Mouse (Mus musculus): ENCODE data around the gene Myof. TPM values are rescaled to one million over a fixed set of nuclear protein-coding genes. Genes with fewer than 3 reads are reported as not detected.

The Myof gene
- polyA plus RNA-seq, 1 experiment, result 1.7 TPM

GRCm38 (mm10) chr19:38042261-38042722 lies 1.1 kb downstream of the Myof start:
- Histone ChIP-seq H3K36me3 (ENCODE audit: control insufficient read depth, insufficient read depth, low read length) (no peaks in the 10 kb centered on the region), H3K4me3 (ENCODE audit: control insufficient read depth, low read depth, low read length) (peak overlapping the region; percentile 28; the same call in 1 of the 2 replicates)

DNA sequence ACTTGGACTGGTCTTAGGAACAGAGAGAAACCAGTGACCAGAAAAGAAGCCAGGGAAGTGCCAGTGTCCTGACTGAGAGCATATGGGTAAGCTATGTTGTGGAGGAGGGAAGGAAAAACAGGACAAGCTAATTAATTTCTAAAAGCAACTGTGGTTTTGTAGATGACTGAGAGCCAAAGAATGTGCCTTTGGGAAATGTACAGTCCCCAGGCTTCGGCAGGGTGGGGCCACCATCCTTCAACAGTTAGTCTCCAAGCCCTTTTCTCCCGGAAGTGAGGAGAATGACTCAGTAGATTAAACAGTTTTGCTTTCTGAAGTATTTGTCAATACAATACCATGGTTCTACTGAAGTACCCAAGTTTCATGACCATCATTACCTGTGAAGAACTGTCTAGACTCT lies 5.1 kb downstream of the Myof start:
- H3K36me3 ChIP-seq (ENCODE audit: control insufficient read depth, insufficient read depth, low read length), result no peaks in the 10 kb centered on the region
- TF ChIP-seq CTCF (IDR thresholded peaks at IDR 0.05; ENCODE audit: control insufficient read depth, insufficient read depth, insufficient replicate concordance, low read depth, low read length) (no peak), POLR2A (IDR thresholded peaks at IDR 0.05; ENCODE audit: control insufficient read depth, low read depth, low read length) (no peak)
- no peak overlapping the region for H3K4me3 ChIP-seq (ENCODE audit: control insufficient read depth, low read depth, low read length)
- peaks cover 3% of the 10 kb centered on the region for H3K4me1 ChIP-seq (ENCODE audit: control insufficient read depth, insufficient read depth, low read length)
- no peaks in the 10 kb centered on the region for H3K27me3 ChIP-seq (ENCODE audit: control insufficient read depth, insufficient read depth, low read length)
- H3K27ac ChIP-seq (ENCODE audit: control insufficient read depth, insufficient read depth, low read depth, low read length), result no peak overlapping the region

More at GRCm38 (mm10) chr19:38042261-38042722, 1.1 kb downstream of the Myof start:
- peaks cover 3% of the 10 kb centered on the region for H3K4me1 ChIP-seq (ENCODE audit: control insufficient read depth, insufficient read depth, low read length)
- peak overlapping the region; percentile 68 for H3K27ac ChIP-seq (ENCODE audit: control insufficient read depth, insufficient read depth, low read depth, low read length)
- TF ChIP-seq CTCF (IDR thresholded peaks at IDR 0.05; ENCODE audit: control insufficient read depth, insufficient read depth, insufficient replicate concordance, low read depth, low read length), result no peak
- no peaks in the 10 kb centered on the region for H3K27me3 ChIP-seq (ENCODE audit: control insufficient read depth, insufficient read depth, low read length)

DNA sequence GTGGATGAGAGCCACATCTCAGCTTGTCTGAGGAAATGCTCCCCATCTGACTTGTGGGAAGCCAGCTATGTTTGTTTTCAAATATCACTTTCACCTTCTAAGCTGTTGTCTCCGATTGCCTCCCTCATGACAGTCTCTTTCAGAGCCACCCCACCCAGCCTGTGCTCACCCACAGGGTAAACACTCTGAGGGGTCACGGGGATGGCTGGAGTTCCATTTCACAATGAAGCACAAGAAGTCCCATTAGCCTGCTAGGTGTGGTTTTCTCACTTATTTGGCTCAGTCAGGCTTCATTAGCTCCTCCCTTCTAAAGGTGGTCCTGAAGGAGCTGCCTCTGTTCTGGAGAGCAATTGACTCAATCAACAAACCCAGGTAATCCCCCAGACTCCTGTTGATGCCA lies 7.6 kb downstream of the Myof start:
- no peak overlapping the region for H3K4me3 ChIP-seq (ENCODE audit: control insufficient read depth, low read depth, low read length)
- H3K27ac ChIP-seq (ENCODE audit: control insufficient read depth, insufficient read depth, low read depth, low read length), result no peak overlapping the region

GRCm38 (mm10) chr19:38034696-38035095 lies 8.7 kb downstream of the Myof start:
- Histone ChIP-seq H3K27ac (ENCODE audit: control insufficient read depth, insufficient read depth, low read depth, low read length) (no peak overlapping the region), H3K4me1 (ENCODE audit: control insufficient read depth, insufficient read depth, low read length) (peaks cover 8% of the 10 kb centered on the region), H3K27me3 (ENCODE audit: control insufficient read depth, insufficient read depth, low read length) (no peaks in the 10 kb centered on the region; the same call in 1 of the 2 replicates), H3K4me3 (ENCODE audit: control insufficient read depth, low read depth, low read length) (no peak overlapping the region), H3K36me3 (ENCODE audit: control insufficient read depth, insufficient read depth, low read length) (no peaks in the 10 kb centered on the region)
- no peak for TF ChIP-seq POLR2A (IDR thresholded peaks at IDR 0.05; ENCODE audit: control insufficient read depth, low read depth, low read length)
- no peak for TF ChIP-seq CTCF (IDR thresholded peaks at IDR 0.05; ENCODE audit: control insufficient read depth, insufficient read depth, insufficient replicate concordance, low read depth, low read length)

More for the DNA sequence above, 7.6 kb downstream of the Myof start:
- Histone ChIP-seq H3K36me3 (ENCODE audit: control insufficient read depth, insufficient read depth, low read length) (no peaks in the 10 kb centered on the region), H3K27me3 (ENCODE audit: control insufficient read depth, insufficient read depth, low read length) (no peaks in the 10 kb centered on the region; the same call in 1 of the 2 replicates), H3K4me1 (ENCODE audit: control insufficient read depth, insufficient read depth, low read length) (peaks cover 3% of the 10 kb centered on the region)
- TF ChIP-seq CTCF (IDR thresholded peaks at IDR 0.05; ENCODE audit: control insufficient read depth, insufficient read depth, insufficient replicate concordance, low read depth, low read length) (no peak), POLR2A (IDR thresholded peaks at IDR 0.05; ENCODE audit: control insufficient read depth, low read depth, low read length) (no peak)

- H3K27me3 ChIP-seq (ENCODE audit: control insufficient read depth, insufficient read depth, low read length), result no peaks in the 10 kb centered on the region; the same call in 1 of the 2 replicates
- no peak overlapping the region for H3K27ac ChIP-seq (ENCODE audit: control insufficient read depth, insufficient read depth, low read depth, low read length)
- peaks cover 8% of the 10 kb centered on the region for H3K4me1 ChIP-seq (ENCODE audit: control insufficient read depth, insufficient read depth, low read length)
- TF ChIP-seq POLR2A (IDR thresholded peaks at IDR 0.05; ENCODE audit: control insufficient read depth, low read depth, low read length), result no peak
- no peak for TF ChIP-seq CTCF (IDR thresholded peaks at IDR 0.05; ENCODE audit: control insufficient read depth, insufficient read depth, insufficient replicate concordance, low read depth, low read length)
- no peak overlapping the region for H3K4me3 ChIP-seq (ENCODE audit: control insufficient read depth, low read depth, low read length)
- H3K36me3 ChIP-seq (ENCODE audit: control insufficient read depth, insufficient read depth, low read length), result no peaks in the 10 kb centered on the region
Measured at GRCm38 (mm10) chr19:38033735-38034057, 9.7 kb downstream of the Myof start.

DNA sequence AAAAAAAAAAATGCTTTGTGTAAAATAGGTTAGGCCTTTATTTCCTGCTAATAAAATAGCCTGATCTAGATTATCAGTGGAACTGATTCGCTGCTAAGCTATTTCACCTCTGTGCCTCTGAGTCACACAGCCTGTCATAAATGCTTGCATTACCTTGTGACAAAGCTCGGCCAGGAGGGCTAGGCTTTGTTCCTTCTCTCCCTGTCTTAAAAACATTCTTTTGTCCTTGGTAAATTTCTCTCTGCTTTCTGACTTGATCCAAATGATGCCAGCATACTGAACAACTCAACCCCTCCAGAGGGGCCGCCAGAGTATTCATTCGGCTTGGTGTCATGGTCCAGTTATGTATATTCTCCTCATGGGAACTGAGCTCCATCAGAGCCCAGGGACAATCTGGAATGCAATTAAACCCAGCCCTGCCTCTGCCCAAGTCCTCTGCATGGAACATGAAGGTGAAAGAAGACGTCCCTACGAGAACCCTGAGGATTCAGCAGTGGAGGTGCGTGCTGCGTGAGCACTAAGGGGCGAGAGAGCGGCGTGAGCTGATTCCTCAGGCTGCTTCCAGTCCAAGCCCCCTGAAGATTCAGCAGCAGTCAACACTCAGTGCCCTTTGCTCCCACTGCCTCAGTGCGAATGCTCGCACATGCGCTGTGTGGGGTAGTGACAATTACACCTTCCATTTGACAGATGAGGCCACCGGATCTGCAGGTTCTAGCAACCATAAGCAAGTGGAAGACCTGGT lies 10.2 kb downstream of the Myof start:
- no peaks in the 10 kb centered on the region; the same call in 1 of the 2 replicates for H3K27me3 ChIP-seq (ENCODE audit: control insufficient read depth, insufficient read depth, low read length)
- peaks cover 8% of the 10 kb centered on the region for H3K4me1 ChIP-seq (ENCODE audit: control insufficient read depth, insufficient read depth, low read length)
- no peak overlapping the region for H3K4me3 ChIP-seq (ENCODE audit: control insufficient read depth, low read depth, low read length)
- no peaks in the 10 kb centered on the region for H3K36me3 ChIP-seq (ENCODE audit: control insufficient read depth, insufficient read depth, low read length)
- TF ChIP-seq CTCF (IDR thresholded peaks at IDR 0.05; ENCODE audit: control insufficient read depth, insufficient read depth, insufficient replicate concordance, low read depth, low read length) (no peak), POLR2A (IDR thresholded peaks at IDR 0.05; ENCODE audit: control insufficient read depth, low read depth, low read length) (no peak)
- H3K27ac ChIP-seq (ENCODE audit: control insufficient read depth, insufficient read depth, low read depth, low read length), result no peak overlapping the region

GRCm38 (mm10) chr19:38031144-38031543 lies 12.2 kb downstream of the Myof start:
- no peaks in the 10 kb centered on the region; the same call in 1 of the 2 replicates for H3K27me3 ChIP-seq (ENCODE audit: control insufficient read depth, insufficient read depth, low read length)
- peaks cover 10% of the 10 kb centered on the region for H3K4me1 ChIP-seq (ENCODE audit: control insufficient read depth, insufficient read depth, low read length)
- no peaks in the 10 kb centered on the region for H3K36me3 ChIP-seq (ENCODE audit: control insufficient read depth, insufficient read depth, low read length)
- H3K4me3 ChIP-seq (ENCODE audit: control insufficient read depth, low read depth, low read length), result no peak overlapping the region
- TF ChIP-seq POLR2A (IDR thresholded peaks at IDR 0.05; ENCODE audit: control insufficient read depth, low read depth, low read length) (no peak), CTCF (IDR thresholded peaks at IDR 0.05; ENCODE audit: control insufficient read depth, insufficient read depth, insufficient replicate concordance, low read depth, low read length) (no peak)
- H3K27ac ChIP-seq (ENCODE audit: control insufficient read depth, insufficient read depth, low read depth, low read length), result no peak overlapping the region
